Mouse (Mus musculus) myocyte (in vitro differentiated cells): ENCODE measurements around the gene Pou2af1.
A peak's percentile ranks its signal among the peaks of the same experiment; 100 is the strongest.

Experiments used
- POLR2AphosphoS2 ChIP-seq: IDR thresholded peaks from one replicate; pipeline ENCODE4 v1.6.1; 2011; ENCODE audit warnings: low read depth, control low read depth; ENCODE audit not compliant: insufficient read length
- REST ChIP-seq: IDR thresholded peaks from one replicate; pipeline ENCODE4 v1.6.1; 2011; ENCODE audit warnings: mild to moderate bottlenecking, control low read depth, moderate library complexity; ENCODE audit not compliant: insufficient read depth, insufficient read length

DNA sequence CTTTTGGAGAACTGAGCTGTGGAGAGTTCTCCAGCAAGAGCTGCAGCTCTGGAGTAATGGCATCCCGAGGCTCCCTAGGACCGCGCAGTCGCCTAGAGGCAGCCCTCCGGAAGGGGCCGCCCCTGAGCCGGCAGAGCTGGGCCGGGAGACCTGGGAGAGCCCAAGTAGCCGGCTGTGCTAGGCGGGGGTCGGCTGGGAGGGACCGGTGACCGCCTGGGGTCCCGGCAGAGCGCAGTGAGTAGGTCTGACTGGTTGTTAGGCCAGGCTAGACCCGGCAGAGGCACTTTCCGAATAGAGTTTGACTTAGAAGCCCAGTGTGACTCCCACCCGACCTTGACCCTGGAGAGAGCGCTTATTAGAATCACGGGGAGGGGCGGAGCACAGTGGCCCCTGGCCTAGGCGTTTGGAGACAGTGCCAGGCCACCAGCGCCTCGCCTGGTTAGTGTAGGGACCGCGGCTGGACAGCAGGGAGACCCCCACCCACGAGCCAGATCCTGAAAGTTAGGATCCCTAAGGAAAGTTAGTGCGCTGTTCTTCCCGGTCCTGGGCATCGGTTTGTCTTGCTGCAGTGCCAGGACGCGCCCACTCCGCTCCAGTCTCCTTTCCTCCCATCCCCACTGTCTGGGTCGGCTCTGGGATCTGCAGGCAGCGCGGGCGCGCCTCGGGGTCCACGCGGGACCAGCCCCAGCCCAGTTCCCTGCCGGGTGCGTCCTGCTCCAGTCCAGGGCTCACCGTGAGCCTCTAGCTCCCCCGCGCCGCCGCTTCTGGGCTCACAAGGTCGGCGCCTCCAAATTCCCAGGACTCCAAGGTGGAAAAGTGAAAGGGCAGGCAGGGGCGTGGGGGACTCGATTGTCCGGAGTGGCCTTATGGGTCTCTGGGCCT, 65.2 kb downstream of the Pou2af1 start, which contains the start of gene Colca2:
- TF ChIP-seq REST: no peak
- peak; percentile 31 for TF ChIP-seq POLR2AphosphoS2
